Mouse (Mus musculus) layer of hippocampus, adult 9-11 months (tissue): ENCODE results near the gene Gjb3.
A peak's percentile ranks its signal among the peaks of the same experiment; 100 is the strongest.

Experiments used
- DNase-seq: peaks from one replicate; pipeline ENCODE4 v3.0.0; 2022

The Gjb3 gene

DNA sequence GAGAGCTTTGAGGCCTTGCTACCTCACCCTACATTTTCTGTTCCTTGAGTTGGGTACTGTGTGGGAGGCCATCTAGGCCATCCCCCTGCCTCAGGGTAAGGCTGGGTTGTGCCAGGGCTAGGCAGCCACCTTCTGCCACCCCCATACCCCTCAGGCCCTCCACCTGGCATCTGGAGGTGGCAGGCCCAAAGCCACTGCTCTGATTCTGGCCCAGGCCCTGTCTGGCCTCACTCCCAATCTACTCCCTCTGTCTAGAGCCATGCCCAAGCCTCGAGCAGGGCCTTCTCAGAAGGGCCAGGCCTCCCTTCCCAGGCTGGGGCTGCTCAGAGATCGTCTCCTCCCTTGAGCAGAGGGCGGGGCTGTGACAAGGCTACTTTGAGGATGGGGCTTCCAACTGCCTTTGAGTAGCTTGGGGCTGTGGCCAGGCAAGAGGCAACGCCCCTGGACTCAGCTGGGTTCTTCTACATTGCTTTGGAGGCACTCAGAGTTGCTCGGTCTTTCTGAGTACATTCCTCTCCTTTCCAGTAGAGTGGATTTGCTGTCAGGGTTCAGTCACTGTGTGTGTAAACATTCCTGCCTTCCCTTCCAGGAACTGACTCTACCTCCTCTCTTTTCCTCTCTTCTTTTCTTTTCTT is 4.3 kb upstream of the Gjb3 start:
- no peak for DNase-seq

DNA sequence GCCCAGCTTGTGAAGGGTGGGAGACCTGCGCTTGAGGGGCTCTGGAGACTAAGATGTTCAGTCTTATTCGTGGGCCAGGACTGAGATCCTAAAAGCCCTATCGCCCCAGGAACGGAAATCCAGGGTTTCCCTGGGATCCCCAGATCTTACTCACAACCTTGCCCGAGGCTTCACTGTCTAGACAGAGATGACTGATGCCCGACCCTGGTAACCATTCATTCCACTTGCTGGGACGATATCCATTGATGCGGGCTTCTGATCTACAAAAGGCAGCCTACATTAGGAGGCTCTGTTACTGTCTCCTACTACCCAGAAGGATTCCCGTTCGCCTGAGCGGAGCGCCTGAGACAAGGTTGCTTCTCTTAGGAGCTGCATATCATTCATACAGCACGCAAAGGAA is 527 bp upstream of the Gjb3 start:
- no peak for DNase-seq

DNA sequence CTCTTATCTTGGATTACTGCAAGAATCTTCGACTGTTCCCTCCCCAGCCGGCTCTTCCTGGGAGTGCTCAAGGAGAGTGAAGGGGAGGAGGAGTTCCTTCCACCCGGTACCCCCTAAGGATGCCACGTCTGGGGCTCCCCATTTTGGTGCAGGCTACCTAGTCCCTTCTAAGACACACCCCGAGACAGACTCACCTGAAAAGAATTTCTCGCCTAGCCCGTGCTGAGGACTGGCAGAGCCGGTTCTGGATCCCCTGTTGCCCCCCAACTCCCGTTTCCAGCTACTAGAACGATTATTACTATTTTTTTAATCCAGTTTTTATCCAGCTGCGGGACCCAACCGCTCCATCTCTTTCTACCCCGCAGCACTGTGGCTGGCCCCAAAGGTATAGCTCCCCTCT is 893 bp downstream of the Gjb3 start:
- no peak for DNase-seq

DNA sequence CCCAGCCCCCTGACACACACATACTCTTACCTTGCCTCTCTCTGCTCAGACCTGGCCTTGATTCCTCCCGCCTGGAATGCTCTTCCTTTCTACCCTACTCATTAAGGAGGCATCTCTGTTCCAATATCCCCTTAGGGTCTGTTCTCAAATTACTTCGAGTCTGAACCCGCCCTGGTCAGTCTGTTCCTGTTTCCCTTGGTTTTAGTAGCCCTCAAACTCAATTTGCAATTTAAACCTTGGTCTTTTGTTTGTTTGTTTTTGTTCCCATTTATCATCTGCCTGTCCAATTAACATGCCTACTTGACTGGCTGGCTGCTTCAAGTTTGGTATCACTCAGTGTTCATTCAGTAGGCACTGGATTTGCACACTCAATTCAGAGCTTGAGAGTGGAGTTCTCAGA is 1.6 kb downstream of the Gjb3 start:
- no peak for DNase-seq

DNA sequence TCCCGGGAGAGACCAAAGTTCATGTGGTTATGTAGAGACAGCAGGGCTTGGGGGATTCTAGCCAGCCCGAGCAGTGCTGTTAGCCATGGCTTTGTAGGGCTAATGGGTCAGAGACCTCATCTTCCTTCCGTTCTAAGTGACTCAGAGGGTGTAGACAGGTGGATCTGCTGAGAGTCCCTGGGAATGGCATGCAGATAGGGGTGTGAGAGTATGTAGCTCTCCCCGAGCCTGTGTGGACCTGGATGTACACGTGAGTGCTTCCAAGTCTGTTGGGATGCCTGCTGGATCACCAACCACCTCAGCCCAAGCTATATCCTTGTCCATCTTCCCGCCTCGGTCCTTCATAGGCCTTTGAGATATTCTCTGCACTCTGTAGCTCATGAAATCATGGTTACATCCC is 2.3 kb downstream of the Gjb3 start:
- no peak for DNase-seq

- no peak for DNase-seq
These were observed 2.9 kb downstream of the Gjb3 start for GRCm38 (mm10) chr4:127327749-127328148.

DNA sequence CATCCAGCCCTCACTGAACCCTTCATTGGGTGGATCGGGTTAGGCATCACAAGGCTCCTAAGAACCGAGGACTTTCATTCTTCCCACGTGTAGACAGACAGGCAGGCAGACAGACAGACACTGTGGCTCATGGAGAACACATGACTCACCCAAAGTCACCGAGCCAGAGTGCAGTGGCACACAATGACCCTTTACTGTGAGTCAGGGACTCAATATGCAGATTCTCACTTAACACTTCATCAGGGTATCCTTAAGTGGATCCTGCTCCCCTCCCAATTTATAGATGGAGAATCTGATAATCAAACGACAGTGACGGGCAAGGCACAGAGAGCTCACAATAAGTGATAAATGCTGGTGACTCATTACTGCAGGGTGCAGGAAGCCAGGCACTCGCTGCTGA is 3.4 kb downstream of the Gjb3 start:
- no peak for DNase-seq

GRCm38 (mm10) chr4:127325276-127325675 is 5.4 kb downstream of the Gjb3 start:
- no peak for DNase-seq

- peak; percentile 47 for DNase-seq
These were observed 5.9 kb downstream of the Gjb3 start for GRCm38 (mm10) chr4:127324759-127325158.

DNA sequence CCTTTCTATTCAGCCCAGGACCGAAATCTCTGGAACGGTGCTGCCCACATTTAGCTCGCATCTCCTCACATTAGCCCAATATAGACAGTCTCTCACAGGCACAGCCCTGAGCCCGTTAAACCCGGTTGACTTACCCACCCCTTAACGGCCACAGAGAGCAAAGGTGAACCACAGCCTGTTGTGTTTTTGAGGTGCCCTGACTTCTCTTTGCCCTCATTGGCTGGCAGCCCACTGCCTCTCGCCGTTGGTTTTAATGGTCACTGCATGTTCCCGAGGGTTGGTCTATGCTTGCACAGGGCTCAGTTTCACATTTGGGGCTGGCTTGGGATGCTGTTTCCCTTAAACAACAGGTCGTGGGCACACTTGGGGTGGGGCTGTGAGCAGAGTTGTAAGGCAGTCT is 6.3 kb downstream of the Gjb3 start:
- no peak for DNase-seq

GRCm38 (mm10) chr4:127323651-127324050 is 7.0 kb downstream of the Gjb3 start:
- DNase-seq, result no peak

GRCm38 (mm10) chr4:127319613-127320012 is 11.0 kb downstream of the Gjb3 start:
- peak; percentile 32 for DNase-seq

GRCm38 (mm10) chr4:127317143-127317542 is 13.5 kb downstream of the Gjb3 start:
- DNase-seq, result no peak

GRCm38 (mm10) chr4:127315753-127316152 is 14.9 kb downstream of the Gjb3 start:
- DNase-seq, result no peak

- no peak for DNase-seq
These were observed 16.1 kb downstream of the Gjb3 start for GRCm38 (mm10) chr4:127314585-127314984.

GRCm38 (mm10) chr4:127313861-127314260 is 16.8 kb downstream of the Gjb3 start, which contains the start of gene Gja4:
Gene Gja4 (minus strand): TSS chr4:127314039.
- DNase-seq, result peak; percentile 52

DNA sequence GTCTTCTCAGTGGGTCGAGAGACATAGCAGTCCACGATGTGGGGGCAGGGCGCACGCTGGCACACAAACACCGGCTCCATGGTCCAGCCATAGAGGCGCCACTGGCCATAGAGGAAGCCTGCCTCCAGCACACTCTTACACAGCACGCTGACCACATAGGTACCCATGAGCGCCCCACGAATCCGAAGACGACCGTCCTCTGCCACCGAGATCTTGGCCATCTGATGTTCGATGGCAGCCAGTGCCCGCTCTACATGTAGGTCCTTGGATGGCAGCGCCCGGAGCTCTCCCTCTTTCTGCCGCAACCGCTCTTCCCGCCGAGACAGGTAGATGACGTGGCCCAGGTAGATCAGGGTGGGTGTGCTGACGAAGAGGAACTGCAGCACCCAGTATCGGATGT is 18.3 kb downstream of the Gjb3 start:
- no peak for DNase-seq

GRCm38 (mm10) chr4:127311561-127311960 is 19.1 kb downstream of the Gjb3 start:
- no peak for DNase-seq

DNA sequence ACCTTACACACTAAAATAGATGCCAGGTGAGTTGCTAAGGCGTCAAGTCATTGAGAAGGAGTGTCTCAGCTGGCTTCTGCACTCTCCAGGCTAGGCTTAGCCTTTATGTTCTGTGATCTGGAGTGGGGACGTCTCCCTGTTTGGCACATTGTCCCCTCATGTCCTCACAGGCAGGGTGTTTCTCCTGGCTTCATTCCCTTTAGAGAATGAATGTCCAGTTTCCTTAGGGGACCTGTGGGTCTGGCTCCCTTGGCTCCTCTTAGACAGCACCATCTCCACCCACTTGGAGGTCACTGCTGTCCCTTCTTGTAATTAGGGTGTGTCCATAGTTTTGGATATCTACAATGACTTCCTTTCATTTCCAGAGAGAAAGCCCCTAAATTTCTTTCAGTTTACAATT is 23.7 kb downstream of the Gjb3 start:
- no peak for DNase-seq

DNA sequence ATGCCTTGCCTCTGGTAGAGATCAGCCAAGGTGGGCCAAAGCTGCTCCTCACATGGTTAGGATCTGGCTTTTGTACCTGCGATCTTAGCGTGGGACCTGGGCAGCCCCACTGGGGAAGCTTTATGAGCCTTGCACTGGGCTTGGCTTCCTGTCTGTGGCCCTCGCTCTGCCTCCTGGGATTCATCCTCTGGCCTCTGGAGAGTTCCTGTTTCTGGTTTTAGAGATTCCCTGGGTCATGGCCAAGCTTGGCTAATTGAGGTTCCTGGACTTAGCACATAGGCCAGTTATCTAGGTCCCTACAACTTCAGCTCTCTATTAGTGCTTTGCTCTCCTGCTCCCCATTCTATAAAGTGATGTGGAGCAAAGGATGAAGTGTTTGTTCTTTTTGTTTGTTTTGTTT is 26.8 kb downstream of the Gjb3 start:
- no peak for DNase-seq

GRCm38 (mm10) chr4:127300503-127300902 is 30.1 kb downstream of the Gjb3 start:
- no peak for DNase-seq

- no peak for DNase-seq
These were observed 38.0 kb downstream of the Gjb3 start for GRCm38 (mm10) chr4:127292631-127293030.

GRCm38 (mm10) chr4:127289039-127289548 is 41.5 kb downstream of the Gjb3 start:
- no peak for DNase-seq

DNA sequence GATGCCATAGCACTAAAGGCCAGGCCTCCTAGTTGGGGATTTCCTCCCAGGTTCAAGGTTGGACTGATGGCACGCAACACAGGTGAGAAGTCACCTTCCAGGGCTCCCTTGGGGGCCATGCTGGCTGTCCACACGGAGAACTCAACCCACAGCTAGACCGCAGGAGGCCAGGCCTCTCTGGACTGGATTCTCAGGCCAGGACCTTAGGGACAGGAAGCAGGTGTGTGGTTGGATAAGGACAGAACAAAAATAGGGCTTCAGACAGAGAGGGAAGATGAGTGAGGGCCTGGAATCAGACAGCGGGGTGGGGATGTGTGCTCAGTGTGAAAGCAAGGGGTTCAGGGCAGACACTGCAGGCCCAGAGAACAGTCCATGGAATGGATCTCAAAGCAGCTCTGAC is 43.7 kb downstream of the Gjb3 start:
- no peak for DNase-seq

GRCm38 (mm10) chr4:127279241-127279640 is 51.4 kb downstream of the Gjb3 start:
- no peak for DNase-seq
